Mouse (Mus musculus) adrenal gland, postnatal 36 days (tissue): ENCODE results near the gene Slc24a2. TPM values are rescaled to one million over a fixed set of nuclear protein-coding genes. Genes with fewer than 3 reads are reported as not detected.

ENCODE experiments used
- DNase-seq, 2 experiments: peaks; one replicate each; pipeline ENCODE4 v3.0.0; 2021; ENCODE audit warnings: mixed read lengths in 1 of 2
- total RNA-seq, 2 experiments: library from RNA; stranded (reverse); gene quantifications; 2 replicates each; pipeline ENCODE4 v1.2.3; 2021

The Slc24a2 gene
- total RNA-seq, 2 experiments from 2014 or later, result 11.1 to 12.6 TPM

DNA sequence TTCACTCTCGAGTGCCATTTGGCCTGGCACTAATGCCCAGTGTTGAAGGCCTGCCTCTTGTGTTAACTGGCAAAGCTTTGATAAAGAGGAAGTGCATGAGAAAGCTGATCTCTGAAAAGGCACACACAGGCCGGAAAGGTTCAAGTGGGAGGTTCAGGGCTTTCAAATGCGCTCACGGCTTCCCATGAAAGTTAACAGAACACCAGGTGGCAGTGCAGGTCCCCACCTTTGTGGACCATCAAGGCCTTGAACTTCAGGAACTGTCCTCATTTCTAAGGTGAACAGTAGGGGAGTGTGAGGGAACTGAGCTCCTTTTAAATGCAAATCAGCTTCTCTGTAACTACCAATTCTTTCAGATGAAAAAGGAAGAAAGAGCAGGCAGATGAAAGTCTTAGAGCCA is 110.5 kb downstream of the Slc24a2 start:
- DNase-seq, result no peak

DNA sequence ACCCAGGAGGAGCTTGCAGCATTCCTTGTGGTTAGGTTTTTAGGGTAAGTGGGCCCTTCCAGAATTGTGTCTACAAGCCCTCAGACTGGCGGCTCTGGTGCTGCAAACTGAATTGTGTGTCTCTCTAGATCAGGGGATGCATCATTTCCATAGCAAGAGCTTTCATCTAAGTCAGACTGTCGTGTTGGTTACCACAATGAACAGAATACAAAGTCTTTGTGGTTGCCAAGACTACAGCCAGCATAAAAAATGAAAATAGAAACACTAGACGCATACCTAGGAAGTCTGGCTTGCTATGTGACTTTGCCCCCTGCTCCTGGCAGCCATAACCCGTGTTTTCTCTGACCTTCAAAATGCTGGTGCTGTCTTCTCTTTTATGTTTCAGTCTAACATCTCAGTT is 114.6 kb downstream of the Slc24a2 start:
- DNase-seq, result no peak

DNA sequence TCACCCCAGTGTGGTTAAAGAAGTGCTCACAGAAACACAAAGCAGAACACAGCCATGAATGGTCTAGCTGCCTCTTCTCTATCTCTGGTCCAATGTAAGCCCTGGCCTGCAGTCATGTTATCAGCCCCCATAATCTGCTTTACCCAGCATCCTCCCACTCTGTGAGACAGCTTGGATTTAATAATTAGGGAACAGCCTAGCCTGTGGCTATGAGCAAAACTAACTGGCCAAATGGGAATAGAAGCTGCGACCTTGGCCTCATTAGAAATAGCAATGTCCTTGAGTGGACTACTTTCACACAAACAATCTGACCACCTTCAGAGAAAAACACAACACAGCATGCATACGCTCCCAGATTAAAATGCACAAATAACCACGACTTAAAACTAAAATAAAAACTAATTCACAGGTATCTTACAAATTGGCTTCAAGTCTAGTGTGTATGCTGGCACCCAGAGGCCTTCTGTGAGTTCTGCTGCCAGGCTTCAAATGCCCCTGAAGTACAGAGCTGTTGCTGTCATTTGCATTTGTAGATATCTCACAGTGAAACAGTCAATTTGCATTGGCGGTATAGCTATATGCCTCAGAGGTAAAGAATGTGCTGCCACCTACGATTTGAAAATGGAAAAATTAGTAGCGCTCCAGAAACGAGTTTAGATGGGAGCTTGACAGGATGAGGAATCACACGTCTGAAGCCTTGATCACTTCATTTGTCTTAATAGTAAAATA is 120.8 kb downstream of the Slc24a2 start:
- peak in 1 of 2 experiments; percentile 15 for DNase-seq

DNA sequence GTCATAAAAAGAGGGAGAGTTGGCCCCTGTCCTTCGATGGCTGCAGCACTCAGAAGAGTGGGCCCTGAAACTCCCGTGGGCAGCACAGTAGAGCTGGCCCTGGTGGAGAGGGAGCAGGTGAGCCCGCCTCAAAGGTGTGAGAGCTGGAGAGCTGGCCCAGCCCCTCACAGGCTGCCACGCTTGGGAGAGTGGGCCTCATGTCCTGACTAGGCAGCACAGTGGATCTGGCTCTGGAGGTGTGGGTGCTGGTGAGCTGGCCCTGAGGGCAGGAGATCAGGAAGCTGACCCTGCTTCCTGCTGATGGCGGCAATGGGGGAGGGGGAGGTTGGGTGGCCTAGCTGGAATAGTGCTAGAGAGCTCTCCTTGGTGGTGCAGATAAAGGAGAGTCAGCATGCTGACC is 129.3 kb downstream of the Slc24a2 start:
- no peak for DNase-seq

GRCm38 (mm10) chr4:87096186-87096585 is 134.1 kb downstream of the Slc24a2 start:
- DNase-seq, result no peak

DNA sequence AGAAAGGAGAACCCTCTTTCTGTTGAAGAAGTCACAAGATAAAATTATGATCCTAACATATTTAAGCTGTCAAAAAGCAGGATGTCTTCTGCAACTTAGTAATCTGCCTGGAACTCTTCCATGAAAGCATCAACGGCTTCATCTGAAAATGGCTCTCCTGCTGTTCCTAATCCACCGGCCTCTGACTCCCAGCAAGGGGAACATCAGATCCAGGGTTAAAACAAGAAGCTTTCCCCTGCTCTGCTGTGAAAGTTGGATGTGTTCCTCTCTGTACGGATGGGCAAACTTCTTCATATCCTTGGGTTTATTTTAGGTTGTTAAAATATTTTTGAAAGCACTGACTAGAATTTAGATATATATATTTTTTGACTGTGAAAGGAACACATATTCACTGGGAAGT is 136.7 kb downstream of the Slc24a2 start:
- no peak for DNase-seq

- DNase-seq, result no peak
Measured at GRCm38 (mm10) chr4:87090841-87091240, 139.4 kb downstream of the Slc24a2 start.

DNA sequence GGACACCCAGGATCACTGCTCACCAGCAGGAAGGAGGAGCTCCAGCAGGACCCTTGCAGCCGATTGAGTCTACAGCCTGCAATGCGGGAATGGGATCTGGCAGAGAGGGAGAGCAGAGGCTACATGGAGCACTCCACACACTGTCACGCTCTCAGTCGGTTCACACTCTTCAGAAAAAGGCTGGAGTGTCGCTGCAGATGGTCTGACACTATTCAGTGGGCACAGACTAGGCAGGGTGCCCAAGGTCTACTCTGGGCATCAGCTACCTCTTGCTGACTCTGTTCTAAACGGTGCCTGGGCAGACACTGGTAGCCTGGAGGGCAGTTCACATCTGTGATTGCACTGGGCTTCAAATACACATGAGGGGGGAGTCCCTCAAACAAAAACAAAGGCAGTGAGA is 141.6 kb downstream of the Slc24a2 start:
- no peak for DNase-seq

GRCm38 (mm10) chr4:87087597-87087996 is 142.7 kb downstream of the Slc24a2 start:
- no peak for DNase-seq

- DNase-seq, result no peak
Measured at GRCm38 (mm10) chr4:87086933-87087577, 143.2 kb downstream of the Slc24a2 start.

GRCm38 (mm10) chr4:87081321-87081720 is 149.0 kb downstream of the Slc24a2 start:
- DNase-seq, result no peak

GRCm38 (mm10) chr4:87079305-87079704 is 151.0 kb downstream of the Slc24a2 start:
- DNase-seq, result no peak

GRCm38 (mm10) chr4:87078726-87079125 is 151.6 kb downstream of the Slc24a2 start:
- no peak for DNase-seq

DNA sequence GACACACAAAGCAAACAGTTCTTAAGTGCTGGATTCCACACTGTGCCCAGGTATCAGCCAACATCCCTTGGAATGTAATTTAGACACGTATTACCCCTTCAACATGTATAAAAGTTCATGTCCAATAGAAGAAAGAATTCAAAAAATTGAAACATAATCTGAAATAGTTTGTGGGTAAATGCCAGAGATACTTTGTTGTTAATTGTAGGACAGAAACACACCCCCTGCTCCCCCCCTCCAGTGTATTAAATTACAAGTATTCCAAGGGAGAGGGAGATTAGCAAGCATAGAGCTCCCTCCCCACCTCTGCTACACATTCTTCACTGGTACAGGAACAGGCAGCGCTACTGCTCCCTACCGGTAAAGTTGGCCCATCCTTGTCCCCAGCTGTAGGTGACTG is 154.5 kb downstream of the Slc24a2 start:
- no peak for DNase-seq

DNA sequence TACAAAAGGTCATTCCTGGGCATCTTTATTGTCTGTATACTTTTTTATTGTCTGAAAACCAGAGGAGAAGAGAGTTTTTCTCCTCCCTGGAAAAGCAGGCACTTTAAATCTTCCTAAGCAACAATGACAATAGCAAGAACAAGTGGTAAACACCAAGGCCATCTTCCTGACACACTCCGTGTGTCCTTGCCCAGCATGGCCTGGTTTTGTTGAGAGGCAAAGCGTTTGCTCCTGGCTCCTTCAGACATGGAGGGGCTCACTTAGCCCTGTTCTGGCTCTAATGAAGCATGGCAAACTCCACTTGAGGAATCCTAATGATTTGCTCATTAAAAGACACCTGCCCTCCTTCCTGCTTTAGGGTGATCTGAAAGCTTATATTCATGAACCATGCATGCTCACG is 162.2 kb downstream of the Slc24a2 start:
- peak in 1 of 2 experiments; percentile 15 for DNase-seq

GRCm38 (mm10) chr4:87065227-87065626 is 165.1 kb downstream of the Slc24a2 start:
- DNase-seq, result no peak

DNA sequence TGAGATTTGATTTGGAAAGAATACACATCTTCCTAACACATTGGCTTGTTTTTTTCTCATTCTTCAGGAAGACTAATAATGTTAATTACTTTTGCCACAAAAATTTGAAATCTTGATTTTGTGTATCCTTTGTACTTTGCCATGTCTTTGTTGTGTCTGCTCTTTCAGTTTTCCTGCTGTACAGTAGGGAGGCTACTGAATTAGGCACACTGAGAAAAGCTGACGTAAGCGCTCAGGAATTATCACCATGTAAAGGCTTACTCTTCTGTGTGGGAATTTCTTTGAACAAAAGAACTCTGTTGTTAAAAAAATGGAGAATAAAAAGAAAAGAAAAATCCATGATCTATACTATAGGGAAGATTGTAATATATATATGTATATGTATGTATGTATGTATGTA is 165.7 kb downstream of the Slc24a2 start:
- no peak for DNase-seq

GRCm38 (mm10) chr4:87062771-87063253 is 167.5 kb downstream of the Slc24a2 start:
- DNase-seq, result no peak

- DNase-seq, result no peak
Measured at GRCm38 (mm10) chr4:87061696-87062095, 168.6 kb downstream of the Slc24a2 start.

- DNase-seq, result no peak
Measured at GRCm38 (mm10) chr4:87057572-87057971, 172.7 kb downstream of the Slc24a2 start.

DNA sequence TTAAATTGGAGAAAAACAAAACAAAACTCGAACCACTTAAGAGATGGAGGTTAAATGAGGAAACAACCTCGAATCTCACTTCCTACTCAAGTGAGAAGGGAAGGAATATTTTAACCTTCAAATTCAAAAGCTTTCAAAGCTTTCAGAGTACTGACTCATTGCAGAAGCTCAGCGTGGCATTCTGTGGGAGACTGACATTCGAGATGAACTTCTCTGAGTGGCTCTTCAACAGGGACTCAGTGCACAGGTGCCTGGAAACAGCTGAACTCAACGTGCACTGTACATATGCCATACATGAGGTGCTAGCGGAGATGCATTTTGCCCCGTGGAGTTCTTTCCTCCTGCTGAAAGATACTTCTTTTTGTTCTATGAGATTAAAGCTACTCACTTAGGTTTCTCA is 174.5 kb downstream of the Slc24a2 start:
- DNase-seq, result no peak

GRCm38 (mm10) chr4:87052881-87053280 is 177.4 kb downstream of the Slc24a2 start:
- no peak for DNase-seq

- no peak for DNase-seq
Measured at GRCm38 (mm10) chr4:87049061-87049460, 181.2 kb downstream of the Slc24a2 start.

GRCm38 (mm10) chr4:87047131-87047530 is 183.1 kb downstream of the Slc24a2 start:
- DNase-seq, result no peak
